Mouse (Mus musculus) 416B (cell line): ENCODE measurements around the gene Hint2.

ENCODE experiments used
- DNase-seq: peaks from one replicate; pipeline ENCODE4 v3.0.0; 2011; ENCODE audit warnings: low read depth

The Hint2 gene

GRCm38 (mm10) chr4:43655656-43656338 lies 469 bp downstream of the Hint2 start:
- DNase-seq = no peak

DNA sequence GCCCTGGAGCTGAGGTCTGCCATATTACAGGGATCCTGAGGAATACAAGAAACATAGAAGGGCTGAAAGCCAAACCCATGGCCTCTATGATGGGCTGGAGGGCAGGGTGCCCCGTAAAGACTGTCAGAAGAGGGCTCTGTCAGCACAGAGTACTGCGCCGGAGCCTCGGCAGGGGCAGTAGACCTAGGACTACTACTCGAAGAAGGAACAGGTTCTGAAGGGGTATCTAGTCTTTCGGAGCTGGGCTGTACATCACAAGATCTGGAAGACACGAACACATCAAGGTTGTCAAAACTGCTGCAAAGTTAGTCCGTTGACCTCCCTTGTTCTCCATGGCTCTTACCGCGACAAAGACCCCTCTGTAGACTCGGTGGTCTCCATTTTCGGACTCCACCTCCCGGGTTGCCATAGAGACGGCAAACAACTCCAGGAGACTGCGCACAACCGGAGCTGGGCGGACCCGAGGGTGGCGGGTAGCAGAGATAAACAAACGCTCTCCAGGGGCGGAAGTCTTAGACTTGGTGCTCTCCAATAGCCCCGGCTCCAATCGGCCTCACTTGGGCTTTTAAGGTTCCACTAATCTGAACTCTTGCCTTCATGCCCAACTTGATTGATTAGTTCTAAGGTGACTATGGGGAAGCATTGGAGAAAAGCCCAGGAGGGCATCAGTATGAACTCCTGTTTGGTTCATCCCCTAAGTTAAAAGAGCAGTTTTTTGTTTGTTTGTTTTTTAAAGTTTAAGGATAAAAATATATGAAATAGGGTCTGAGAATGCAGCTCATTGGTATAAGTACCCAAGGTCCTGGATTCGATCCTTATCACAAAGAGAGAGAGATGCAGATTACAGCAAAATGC lies 2.9 kb downstream of the Hint2 start, which contains the start of gene Spag8:
TSS of gene Spag8 (minus strand) at position 434 of the 855 bp plus-strand sequence.
- DNase-seq = no peak

GRCm38 (mm10) chr4:43652726-43653125 lies 3.5 kb downstream of the Hint2 start:
- no peak for DNase-seq

DNA sequence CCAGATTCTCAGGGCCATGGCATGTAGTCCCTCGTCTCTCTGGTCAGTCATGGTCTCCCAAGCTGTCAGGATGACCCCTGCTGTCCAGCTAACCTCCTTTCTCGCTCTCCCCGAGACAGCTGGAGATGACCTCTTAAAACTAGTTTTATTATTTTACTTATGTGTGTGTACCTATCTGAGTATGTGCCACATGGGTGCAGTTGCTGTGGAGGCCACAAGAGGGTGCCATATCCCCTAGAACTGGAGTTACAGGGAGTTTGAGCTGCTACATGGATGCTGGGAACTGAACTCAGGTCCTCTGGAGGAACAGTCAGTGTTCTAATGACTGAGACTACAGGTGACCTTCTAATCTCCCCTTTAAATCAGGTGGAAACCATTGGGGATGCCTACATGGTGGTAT lies 6.5 kb downstream of the Hint2 start:
- no peak for DNase-seq

GRCm38 (mm10) chr4:43640491-43640890 lies 15.8 kb downstream of the Hint2 start:
- DNase-seq = no peak

DNA sequence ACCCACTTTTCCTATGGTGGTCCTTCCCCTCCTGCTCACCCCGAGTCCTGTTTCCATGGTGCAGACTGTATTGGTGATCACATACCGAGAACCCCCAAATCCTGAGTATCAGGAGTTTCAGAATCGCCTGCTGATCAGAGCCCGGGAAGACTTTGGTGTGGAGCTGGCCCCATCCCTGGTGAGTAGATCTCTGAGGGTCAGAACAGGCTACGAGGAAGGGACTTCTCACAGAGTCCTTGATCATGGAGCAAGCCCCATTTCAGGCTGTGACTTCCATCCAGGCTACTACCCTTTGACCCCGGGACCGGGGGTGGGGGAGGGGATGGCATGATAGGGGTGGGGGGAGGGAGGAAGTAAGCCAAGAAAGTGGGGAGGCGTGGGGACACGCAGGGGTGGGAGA lies 16.2 kb downstream of the Hint2 start:
- no peak for DNase-seq

DNA sequence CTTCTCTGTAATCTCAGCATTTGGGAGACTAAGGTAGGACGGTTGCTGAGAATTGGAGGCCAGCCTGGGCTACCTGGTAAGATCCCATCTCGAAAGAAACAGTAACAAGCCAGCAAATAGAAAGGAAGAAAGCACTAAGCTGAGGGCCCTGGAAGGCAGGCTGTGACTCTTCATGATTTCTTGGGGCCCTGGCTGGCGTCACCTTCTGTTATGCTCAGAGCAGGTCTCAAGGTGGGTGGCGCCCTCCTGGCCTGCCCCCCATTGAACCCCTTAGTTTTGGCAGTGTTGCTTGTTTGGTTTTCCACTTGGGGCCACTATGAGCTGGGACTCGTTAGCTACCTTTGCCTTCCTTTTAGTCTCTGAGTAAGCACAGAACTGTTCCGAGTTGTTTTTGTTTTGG lies 19.5 kb downstream of the Hint2 start:
- DNase-seq = no peak

- no peak for DNase-seq
These were observed 21.5 kb downstream of the Hint2 start for GRCm38 (mm10) chr4:43634621-43635374.

DNA sequence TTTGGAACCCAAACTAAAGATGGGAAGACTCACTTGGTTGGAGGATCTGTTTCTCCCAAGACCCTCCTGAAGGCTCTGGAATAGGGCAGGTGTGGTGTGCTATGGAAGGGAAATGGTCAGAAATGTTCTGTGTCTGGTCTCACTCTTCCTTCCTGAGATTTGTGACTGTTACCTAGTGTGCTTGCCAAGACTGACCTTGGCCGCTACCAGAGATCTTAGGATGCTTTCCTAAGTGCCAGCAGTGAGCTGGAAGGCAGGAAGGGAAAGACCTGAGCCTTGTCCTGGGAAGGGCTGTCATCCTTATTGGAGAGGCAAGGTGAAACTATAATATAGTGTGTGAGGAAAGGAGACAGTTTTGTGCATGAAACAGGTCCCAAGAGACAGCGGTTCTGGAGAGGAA lies 22.5 kb downstream of the Hint2 start:
- DNase-seq = no peak

DNA sequence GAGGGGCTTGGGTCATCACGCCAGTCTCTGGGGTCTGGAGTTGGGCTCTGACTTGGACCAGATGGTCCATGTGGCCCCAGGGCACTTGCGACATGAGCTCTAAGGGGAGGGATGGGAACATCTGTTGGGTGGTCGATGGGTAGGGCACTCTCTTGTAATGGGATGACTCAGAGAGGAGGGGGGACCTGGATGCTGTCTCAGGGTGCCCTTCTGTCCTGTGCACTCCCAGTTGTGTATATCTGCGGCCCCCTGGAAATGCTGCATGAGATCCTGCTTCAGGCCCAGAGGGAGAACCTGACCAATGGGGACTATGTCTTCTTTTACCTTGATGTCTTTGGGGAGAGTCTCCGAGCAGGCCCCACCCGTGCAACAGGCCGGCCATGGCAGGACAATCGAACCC lies 23.0 kb downstream of the Hint2 start:
- no peak for DNase-seq

DNA sequence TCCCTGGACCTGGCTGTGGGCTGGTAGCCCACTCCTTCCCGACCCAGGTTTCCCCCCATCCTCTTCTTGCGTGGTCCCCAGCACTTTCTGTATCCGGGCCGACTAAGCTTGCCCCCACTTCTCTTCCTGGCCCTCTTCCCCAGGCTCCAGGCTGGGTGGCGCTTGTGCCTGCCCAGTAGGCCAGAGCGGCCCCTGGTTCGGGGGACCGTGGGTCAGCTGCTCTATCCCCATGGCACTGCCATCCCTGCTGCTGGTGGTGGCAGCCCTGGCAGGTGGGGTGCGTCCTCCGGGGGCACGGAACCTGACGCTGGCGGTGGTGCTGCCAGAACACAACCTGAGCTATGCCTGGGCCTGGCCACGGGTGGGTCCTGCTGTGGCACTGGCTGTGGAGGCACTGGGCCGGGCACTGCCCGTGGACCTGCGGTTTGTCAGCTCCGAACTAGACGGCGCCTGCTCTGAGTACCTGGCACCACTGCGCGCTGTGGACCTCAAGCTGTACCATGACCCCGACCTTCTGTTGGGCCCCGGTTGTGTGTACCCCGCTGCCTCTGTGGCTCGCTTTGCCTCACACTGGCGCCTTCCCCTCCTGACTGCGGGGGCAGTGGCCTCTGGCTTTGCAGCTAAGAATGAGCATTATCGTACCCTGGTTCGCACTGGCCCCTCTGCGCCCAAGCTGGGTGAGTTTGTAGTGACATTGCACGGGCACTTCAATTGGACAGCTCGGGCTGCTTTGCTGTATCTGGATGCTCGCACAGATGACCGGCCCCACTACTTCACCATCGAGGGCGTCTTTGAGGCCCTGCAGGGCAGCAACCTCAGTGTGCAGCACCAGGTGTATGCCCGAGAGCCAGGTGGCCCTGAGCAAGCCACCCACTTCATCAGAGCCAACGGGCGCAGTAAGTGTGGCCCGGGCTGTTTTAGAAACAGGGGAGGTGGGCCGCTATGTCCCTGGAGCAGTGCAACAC lies 24.0 kb downstream of the Hint2 start:
- no peak for DNase-seq

DNA sequence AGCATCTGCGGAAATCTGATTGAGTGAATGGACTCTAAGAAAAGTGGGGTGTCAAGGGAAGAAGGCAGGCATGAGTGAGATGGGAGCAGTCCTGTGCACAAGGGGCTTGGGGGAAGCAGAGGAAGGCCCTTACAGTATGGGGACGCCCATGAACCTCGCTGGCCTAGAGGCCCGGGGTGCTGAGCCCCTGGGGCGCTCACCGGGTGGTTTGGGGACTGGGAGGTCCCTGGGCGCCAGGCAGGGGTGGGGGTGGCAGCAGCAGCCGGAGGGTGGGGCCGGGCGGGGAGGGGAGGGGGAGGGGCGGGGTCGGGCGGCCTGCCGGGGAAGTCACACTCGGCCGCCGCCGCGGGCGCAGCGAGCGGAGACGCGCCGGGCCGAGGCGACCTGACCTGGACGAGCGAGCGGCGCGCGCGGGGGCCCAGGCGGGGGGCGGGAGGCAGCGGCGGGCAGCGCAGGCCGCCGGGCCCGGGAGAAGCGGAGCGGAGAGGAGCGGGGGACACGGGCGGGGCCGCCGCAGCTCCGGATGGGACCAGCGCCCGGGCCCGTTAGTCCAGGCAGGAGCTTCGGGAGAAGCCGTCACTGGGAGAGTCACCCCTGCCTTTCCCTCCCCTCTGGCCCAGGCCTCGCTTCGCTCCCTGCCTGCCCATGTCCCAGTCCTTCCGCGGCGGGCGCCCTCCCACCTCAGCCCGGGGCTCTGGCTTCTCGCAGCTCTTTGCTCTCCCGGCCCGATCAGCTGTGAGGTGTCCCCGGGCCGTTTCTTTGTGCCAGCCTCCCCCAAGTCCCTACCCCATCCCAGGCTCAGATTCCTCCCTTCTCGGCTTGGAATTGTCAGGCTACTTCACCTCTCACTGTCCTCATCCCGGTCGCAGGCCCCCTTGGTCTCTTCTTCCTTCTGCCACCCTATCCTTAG lies 25.0 kb downstream of the Hint2 start, which contains the start of gene Npr2:
TSS of gene Npr2 (plus strand) at position 890 of the 910 bp plus-strand sequence.
- no peak for DNase-seq

- DNase-seq = no peak
These were observed 25.6 kb downstream of the Hint2 start for GRCm38 (mm10) chr4:43630671-43631045.

DNA sequence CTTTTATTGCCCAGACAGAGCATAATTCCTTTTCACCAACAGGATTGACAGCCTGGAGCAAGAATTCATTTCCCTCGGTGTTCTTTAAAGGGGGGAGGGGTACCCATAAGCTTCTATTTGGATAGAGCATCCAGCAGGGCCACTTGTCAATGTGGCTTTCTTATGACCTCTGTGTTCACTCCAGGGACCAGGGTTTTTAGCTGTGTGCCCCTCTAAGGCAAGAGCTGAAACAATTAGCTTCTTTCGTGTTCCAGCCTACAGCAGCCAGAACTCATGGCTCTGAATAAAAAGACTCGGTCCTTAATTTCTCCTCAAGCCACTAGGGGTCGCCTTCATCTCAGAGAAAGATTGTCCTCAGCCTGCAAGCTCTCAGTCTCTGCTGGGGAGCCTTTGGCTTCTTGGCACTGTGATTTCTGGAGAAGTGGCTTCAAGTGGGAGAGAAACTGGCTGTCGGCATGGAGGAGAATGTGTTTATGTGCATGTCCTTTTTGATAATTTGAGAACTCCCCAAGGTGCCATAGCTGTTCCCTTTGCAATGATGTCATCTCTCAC lies 26.2 kb downstream of the Hint2 start:
- peak; percentile 82 for DNase-seq

- DNase-seq = no peak
These were observed 27.0 kb downstream of the Hint2 start for GRCm38 (mm10) chr4:43629106-43629817.

DNA sequence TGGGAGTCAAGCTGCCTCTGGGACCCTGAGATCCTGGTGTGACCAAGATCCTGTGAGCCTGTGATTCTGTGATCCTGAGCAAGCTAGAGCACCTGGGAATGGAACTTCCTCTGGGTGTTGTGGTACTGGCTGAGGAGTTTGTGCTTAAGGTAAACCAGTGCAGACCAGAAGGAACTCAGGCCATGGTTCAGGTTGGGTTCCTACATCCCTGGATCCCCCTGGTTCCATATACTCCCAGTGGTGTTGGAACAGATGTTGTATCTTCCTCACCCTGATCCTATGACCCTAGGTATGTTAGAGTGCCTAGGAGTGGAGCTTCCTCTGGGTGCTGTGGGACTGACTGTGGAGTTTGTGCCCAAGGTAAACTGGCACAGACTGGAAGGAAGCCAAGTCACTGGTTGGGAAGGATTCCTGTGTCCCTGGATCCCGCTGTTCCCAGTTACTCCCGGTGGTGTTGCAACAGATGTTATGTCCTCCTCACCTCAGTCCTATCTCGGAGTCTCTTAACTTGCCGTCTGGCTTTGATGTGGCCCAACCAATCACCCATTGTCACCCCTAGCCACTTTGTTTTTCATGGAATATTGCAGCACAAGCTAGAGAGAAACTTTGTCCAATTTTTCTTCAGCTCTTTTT lies 36.0 kb downstream of the Hint2 start:
- DNase-seq = no peak

DNA sequence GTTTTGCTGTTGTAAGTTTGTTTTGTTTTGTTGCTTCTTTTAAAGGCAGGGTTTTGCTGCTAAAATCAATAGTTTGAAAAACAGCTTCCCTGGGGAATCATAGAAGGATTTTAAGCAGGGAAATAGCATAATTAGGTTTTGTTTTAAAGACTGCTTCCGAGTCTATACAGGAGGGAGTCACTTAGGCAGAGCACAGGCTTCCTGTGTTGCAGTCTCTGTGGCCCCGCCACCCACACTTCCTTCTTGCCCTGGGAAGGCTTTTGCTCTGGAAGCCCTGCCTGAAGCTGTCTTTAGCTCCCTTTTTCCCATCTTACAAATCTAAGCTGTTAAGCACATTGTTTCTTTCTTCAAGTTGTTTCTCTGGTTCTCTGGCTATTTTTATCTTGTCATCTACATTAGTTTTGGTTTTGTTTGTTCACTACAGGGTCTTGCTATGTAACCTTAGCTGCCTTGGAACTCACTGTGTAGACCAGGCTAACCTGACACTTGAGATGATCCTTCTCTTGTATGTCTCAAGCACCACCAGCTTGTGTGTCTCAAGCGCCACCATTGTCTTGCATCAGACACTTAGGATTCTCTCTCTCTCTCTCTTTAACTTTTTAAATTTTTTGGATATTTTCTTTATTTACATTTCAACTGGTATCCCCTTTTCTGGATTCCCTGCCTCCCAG lies 43.1 kb downstream of the Hint2 start:
- DNase-seq = peak; percentile 73

DNA sequence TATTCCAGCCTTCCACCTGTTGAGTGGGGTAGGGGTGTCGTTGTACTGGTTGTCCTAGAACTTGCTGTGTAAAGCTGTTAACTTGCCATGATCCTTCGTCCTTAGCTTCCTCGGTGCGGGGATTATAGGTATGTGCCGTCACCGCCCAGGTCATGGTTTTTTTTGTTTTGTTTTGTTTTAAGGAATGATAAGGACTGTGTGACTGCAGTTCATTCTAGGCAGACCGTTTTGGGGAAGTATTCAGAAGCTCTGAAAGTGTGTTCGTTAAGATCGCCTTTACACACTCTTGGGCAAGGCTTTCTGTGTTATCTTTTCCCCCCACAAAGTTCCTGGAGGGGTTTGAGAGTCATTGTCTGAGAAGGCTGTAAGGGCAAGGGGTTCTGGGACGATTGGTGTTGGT lies 43.7 kb downstream of the Hint2 start:
- peak; percentile 64 for DNase-seq
